In genomic region chr15:6145071-6145470, GRCm38 (mm10) we compare ENCODE assay signal across 17 mouse cellular contexts.
"Had no signal": no experiment of that assay in that cellular context is flagged by ENCODE, and none has a peak within 500 bp of the region (broad histone marks: within the 10 kb centered on the region; RNA-seq: fewer than 3 reads in every experiment).

No protein-coding gene starts in this region.

- H3K27ac ChIP-seq: neural tube, embryonic 12.5 days; neural tube, embryonic 13.5 days; neural tube, embryonic 15.5 days; stomach, embryonic 15.5 days; stomach, postnatal 0 days had no signal

- H3K9ac ChIP-seq: neural tube, embryonic 12.5 days; neural tube, embryonic 13.5 days; neural tube, embryonic 15.5 days; stomach, embryonic 15.5 days had no signal

- H3K36me3 ChIP-seq: neural tube, embryonic 12.5 days; neural tube, embryonic 13.5 days; neural tube, embryonic 15.5 days; stomach, embryonic 15.5 days had no signal

- H3K9me3 ChIP-seq: neural tube, embryonic 12.5 days; neural tube, embryonic 13.5 days; neural tube, embryonic 15.5 days; stomach, embryonic 15.5 days had no signal

- H3K27me3 ChIP-seq: neural tube, embryonic 12.5 days; neural tube, embryonic 13.5 days; neural tube, embryonic 15.5 days; stomach, embryonic 15.5 days had no signal

- H3K4me2 ChIP-seq: neural tube, embryonic 12.5 days; neural tube, embryonic 13.5 days; neural tube, embryonic 15.5 days; stomach, embryonic 15.5 days had no signal

- H3K4me3 ChIP-seq: neural tube, embryonic 12.5 days; neural tube, embryonic 13.5 days; neural tube, embryonic 15.5 days; stomach, embryonic 15.5 days had no signal

- DNase-seq: retina, postnatal 1 day; right cerebral cortex, adult 18-20 months; right cerebral cortex, postnatal 14 days; right cerebral cortex, postnatal 25 days; right cerebral cortex, postnatal 4 days; spleen, adult 18-20 months; thymus, adult 18-20 months; thymus, adult 2 months; thymus, postnatal 14 days; thymus, postnatal 25 days; thymus, postnatal 36 days; thymus, postnatal 4 days had no signal

- H3K4me1 ChIP-seq: neural tube, embryonic 12.5 days; neural tube, embryonic 13.5 days; neural tube, embryonic 15.5 days; stomach, embryonic 15.5 days had no signal
